Mouse (Mus musculus): ENCODE measurements around the gene Il23r.
"Not testable (repeated sequence)": the region's sequence is repeated elsewhere in the genome, so short reads cannot be mapped to it uniquely, and the experiment has no call there.

The Il23r gene

DNA sequence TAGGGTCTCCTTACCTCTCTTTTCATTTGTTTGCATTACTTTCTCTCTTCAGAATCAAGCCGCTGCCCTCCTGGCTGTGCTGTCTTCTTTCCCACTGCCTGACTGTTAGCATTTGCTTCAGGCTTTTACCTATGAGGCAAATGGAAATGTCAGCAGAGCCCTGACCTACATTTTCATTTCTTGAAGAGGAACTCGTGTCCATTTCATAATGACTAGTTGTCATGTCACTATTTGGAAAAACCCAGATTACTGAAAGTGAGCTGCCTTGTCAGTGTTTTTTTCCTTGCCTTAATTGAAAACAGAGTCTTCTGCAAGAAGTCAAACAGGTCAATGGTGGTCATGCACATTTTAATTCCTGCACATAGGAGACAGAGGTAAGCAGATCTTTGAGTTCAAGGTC lies at the start of gene Il23r:
Gene Il23r, minus strand, starts transcription at position 101 of the 400 bp plus-strand sequence.
- DNase-seq: no peak

DNA sequence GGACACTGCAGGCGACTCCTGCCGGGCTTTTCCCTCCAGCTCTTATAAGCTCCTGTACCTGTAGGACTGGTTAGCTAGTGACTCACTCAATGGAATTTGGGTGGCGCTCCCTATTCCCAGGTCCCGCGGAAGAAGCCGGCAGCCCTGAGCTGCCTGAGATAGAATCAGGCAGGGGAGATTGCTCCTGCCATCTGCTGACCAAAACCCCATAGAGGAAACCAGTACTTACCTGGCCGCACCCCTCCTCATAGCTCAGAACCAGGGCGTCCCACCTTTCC lies 44.1 kb upstream of the Il23r start, which contains the start of gene Tacstd2:
Gene Tacstd2, minus strand, starts transcription at position 20 of the 278 bp plus-strand sequence.
- no peak for DNase-seq

DNA sequence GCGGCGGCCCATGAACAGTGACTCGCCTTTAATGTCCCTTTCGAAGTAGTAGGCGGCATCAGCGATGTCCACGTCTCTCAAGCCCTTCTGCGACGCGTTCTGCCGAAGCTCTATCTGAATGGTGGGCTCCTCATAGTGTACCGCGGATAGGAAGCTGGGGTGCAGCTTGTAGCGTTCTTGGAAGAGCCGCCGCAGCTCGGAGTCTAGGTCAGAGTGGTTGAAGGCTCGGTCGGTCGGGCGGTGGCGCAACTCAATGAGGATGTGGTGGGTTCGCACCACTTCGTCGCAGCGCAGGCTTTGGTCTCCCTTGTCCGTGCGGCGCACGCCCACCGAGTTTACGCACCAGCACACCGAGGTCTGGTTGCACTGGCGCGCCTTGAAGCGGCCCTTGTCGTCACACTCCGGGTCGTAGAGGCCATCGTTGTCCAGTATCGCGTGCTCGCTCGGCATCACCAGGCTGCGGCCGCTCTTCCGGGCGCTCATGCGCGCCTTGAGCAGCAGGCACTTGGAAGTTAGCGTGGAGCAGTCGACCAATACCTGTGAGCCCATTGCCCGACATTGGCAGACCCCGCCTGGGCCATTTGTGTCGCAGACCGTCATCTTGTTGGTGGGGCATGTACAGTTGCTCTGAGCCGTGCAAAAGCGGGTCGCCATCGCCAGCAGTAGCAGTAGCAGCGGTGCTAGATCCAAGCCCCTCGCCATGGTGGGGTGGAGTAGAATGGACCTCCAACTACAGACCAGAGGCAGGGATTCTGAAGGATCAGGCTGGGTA lies 43.5 kb upstream of the Il23r start:
- DNase-seq: peak; percentile 30

DNA sequence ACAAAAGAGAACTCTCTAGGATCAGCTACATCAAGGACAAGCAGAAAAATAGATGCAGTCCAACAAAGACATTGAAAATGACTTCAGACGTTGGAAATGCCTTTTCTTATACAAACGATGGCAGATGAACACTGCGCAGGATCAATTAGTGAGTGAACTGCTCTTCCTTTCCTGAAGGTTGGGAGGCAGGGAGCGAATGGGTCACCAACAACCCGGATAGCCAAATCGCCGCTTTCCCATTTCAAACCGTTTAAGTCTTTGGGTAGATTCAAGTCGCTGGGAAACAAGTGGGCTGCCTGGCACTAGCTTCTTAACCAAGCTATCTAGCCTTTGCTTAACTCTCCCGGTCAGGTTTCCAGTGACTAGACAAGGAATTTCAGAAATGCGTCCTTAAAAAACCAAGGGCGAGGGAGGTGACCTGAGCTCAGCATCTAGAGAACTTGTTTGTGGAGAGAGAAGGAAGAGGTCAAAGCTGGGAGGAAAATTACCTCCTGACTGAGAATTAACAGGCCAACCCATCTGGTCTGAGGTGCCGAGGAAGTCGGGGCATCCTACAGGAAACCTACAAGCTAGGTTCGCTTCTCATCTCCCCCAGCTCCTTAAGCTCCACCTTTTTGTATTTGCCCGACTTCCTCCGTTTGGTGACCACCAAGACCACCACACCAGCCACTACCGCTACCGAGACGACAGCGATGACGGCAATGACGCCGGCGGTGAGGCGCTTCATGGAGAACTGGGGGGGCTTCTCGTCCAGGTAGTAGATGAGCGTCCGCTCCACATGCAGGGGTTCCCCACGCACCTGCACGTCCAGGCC lies 42.7 kb upstream of the Il23r start:
- DNase-seq: no peak

DNA sequence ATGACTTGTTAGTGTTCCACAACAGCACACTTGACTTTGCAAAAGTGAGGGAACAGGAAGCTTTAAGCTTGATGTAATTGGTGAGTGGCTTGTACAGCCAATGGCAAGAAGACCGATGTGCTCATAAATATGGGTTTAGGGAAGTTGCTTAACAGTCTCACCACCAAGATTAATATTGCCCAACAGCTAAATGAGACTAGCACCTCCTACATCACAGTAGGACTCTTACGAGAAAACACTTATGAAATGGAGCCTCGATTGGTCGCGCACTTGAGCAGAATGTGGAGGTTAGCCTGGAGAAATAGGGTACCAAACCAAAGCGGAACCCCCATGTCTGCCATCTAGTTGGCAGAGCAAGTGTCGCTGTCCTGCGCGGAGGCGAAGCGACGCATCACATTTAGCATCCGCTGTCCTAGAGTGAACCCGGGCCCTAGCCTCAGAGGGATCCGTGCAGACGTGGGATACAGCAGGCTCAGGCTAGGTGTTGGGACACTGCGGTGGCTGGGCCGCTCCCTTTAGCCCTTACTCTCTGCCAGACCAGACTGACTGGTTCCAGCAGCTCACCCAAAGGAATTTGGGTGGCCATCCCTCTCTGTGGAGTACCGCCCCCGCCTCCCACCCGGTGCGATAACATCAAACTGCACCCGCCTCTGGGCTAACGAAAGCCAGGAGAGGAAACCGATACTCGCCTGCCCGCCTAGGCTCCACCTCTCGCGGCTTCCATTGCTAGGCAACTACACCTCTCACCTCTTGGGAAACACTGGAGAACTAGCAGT lies 41.2 kb upstream of the Il23r start:
- peak; percentile 47 for DNase-seq

DNA sequence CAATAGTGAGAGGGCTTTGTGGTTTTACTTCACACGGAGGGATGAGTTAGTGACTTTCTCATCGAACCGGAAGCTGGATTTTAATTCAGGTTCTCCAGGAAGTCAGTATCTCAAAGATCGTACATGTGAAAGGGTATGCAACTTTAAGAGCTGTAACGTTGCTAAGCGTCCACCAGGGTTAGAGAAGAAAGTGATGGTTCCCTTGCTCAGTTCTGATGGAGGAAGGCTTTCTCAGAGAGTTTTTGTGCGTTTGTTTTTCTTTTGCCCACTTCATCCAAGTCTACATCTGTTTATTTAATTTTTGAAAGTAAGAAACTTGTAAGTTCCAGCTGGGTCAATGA lies 40.1 kb upstream of the Il23r start:
- DNase-seq: no peak

DNA sequence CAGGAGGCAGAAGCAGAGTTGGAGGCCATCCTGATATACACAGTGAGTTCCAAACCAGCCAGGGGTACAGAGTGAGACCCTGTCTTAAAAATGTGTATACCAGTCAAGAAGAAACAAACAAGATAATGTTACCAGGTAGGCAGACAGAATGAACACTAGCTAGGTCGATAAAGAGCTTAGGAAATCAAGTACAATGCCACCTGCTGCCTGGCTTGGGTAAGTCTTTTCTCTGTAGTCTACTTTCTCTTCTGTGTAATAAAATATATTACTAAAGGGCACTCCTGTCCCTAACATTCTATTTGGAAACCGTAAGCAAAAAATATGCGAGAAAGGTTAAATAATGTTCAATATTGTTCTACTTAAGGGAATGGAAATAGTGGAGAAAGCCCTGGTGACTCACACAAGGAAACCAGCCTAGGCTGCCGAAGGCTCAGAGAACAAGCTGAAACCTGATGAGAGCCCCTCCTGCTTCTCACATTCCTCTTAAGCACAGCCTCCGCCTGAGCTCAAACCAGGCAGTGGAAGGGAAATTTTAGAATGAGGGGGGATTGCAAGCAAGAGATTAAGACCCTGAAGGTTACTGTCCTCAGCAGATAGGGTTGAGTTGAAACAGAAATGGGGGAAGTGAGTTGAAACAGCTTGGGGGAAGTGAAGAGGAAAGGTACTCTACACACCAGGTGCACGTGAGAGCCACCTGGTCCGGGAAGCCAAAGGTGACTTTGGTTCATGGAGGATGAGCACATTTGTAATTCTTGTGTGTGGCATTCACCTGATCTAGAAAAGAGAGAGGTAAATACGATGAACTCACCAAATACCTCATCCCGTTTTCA lies 39.6 kb upstream of the Il23r start:
- DNase-seq: peak; percentile 37

DNA sequence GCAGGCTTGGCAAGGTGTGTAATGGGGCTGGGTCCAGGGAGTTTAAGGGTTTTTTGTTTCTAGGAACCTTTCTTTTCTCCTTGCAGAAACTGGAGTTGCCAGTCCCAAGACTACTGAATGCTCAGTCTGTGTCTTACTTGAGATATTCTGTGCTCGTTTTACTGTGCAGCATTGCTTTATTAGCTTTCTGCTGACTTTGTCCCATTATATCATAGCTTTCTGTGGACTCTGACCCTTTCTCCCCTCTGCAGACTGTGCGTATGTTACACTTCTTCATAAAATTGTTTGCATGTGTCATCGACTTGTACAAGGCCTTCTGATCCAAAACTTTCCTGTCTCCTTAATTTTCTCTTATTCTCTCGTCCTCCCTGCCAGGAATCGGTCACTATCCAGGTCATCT lies 34.7 kb upstream of the Il23r start:
- no peak for DNase-seq

DNA sequence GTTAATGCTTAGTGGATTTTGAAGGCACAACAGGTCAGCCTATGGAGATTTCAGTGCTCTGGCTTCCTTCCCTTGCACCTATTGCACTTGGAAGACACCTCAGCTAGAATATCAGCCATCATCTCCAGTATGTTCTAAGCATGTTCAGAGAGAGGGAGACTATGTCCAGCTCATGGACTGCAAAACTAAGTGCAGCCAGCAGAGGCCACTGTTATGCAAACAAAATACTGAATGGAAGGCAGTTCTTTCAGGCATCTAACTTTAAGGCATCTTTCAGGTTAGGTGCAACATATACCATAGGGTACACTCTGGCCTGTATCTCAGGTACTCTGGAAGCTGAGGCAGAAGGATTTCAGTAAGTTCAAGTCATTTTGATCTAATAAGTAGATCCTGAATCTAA lies 19.1 kb upstream of the Il23r start:
- peak; percentile 52 for DNase-seq

DNA sequence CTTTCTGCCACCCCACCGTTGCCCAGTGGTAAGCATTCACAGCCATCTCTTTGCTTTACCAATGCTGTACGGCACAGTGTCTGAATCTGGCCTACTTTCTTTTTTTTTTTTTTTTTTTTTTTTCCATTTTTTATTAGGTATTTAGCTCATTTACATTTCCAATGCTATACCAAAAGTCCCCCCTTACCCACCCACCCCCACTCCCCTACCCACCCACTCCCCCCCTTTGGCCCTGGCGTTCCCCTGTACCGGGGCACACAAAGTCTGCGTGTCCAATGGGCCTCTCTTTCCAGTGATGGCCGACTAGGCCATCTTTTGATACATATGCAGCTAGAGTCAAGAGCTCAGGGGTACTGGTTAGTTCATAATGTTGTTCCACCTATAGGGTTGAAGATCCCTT lies 10.3 kb upstream of the Il23r start:
- DNase-seq: not testable (repeated sequence)

DNA sequence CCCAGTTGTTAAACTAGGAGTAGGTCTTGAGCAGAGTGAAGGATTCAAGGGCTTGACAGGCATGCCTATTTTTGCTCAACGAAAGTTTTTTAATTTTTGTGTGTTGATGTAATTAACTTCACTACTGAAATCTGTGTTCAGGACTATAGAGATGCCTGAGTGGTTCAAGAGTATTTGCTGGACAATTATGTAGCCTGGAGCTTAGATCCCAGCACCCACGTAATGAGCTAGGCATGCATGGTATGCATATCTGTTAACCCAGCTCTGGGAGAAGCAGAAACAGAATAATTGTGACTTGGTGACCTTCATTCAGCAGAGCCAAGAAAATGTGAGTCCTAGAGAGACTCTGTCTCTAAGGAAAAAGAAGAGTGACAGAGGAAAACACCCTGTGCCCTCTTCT lies 10.6 kb downstream of the Il23r start:
- DNase-seq: no peak

DNA sequence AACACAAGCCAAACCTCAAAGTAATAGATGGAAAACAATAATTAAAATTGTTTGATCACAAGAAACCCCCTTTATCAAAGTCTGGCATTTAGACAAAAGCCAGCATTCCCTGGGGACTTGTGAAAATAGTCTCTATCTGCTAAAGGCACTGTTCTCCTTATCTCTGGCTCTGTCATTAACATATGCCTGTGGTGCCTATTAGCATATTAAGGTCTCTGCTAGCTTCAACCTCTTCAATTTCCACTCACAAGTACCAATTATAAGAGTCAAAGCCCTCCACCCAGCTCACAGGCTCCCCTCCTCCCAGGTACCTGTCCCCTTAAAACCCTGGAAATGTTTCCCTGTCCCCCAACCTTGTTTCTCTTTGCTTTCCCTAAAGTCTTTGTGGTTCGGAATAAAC lies 20.4 kb downstream of the Il23r start:
- no peak for DNase-seq

DNA sequence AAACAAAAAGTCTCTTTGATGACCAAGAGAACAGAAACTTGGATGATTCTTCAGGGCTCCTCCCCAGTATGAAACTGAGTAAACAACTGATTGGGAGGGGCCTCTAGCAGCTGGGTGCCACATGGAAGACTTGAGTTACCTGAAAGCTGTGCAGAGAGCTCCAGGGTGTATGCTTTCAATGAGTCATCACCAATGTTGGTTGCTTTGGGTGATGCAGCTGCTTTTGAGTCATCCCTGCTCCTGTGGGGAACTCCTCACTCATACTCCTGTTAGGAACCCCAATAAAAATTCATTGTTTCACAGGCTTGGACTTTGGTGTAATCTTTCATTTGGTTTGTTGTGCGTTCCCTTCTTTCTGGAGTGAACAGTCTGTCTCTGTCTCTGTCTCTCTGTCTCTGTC lies 32.2 kb downstream of the Il23r start:
- no peak for DNase-seq

DNA sequence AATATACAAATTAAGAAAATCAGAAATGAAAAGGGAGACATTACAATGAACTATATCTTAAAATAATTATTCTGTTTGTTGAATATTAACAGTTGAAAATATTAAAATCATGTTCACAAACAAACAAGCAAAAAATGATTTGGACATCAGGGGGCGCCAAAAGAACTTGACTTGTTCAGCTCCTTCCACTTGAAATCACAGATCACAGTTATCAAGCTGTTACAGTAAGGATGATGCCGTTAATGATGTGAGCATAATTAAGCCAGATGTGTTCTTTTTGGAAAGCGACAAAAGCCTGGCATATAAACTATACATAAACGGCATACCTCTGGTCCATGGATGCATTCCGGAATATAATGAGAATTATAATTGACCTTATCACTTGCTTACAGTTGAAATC lies 40.3 kb downstream of the Il23r start:
- peak; percentile 45 for DNase-seq

DNA sequence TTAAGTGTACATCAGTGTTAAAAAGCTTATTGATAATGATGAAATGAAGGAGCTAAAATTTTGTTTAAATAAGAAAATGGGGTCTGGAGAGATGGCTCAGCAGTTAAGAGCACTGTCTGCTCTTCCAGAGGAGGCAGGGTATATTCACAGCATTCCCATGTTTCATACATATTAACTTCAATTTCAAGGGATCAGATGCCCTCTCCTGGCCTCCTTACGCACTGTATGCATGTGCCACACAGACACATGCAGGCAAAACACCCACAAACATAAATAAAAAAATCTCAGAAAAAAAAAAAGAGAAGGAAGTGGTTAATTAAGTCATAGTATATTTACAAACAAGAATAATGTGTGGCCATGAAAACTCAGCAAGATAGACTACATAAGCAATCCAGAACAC lies 45.8 kb downstream of the Il23r start:
- no peak for DNase-seq

DNA sequence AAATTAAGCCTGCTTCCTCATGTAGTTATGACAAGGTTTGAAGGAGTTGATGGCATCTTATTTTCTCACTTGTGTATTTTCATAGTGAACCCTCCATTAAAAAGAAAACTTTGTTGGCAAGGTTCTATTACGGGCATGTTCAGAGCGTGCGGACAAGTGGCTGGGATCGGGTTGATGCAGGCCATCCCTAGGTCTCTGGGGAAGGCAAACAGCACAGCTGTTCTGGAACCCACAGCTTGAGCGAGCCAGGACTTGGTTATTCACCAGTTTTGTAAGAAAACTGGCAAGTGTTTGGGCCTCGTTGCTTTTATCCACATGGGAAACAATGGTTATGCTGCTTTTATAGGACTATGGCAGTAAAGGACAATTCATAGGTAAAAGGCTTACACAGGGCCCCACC lies 48.5 kb downstream of the Il23r start:
- no peak for DNase-seq

DNA sequence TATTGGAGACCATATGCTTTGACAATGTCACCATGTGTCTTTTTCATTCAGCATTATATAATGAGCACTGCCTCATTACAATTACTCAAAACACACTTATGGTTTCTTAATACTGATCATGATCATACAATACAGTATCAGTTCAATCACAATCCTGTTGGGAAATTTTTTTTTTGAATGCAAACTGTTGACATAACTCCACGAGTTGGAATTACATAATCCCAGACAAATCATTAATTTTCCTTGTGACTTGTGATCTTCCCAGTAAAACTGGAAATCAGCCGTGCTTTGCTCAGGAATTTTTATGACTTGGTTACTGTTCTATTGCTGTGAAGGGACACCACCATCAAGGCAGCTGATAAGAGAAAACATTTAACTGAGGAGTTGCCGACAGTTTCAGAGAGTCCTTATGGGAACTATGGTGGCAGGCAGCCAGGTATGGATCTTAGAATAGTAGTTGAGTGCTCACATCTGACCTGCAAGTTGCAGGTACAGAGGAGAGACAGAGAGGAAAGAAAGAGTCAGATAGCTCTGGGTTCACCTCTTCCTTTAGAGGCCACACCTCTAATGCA lies 53.8 kb downstream of the Il23r start:
- DNase-seq: no peak

DNA sequence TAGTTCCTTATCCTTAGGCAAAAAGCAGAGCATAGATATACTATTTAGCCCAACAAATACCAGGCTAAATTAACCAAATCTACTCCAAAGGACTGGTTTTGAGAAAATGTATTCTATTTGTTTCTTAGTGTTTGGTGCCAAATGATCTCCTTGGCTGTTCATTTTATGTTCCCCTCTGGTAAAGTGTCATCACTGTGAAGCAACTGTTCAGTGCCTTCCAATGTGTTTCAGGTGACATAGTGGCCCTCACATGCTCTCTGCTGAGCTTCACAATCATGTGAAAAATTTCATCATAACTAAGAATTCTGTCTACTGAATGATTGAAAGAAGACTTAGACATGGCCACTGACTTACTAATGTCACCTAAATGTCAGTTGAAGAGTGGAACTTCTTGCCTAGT lies 54.6 kb downstream of the Il23r start:
- DNase-seq: no peak

DNA sequence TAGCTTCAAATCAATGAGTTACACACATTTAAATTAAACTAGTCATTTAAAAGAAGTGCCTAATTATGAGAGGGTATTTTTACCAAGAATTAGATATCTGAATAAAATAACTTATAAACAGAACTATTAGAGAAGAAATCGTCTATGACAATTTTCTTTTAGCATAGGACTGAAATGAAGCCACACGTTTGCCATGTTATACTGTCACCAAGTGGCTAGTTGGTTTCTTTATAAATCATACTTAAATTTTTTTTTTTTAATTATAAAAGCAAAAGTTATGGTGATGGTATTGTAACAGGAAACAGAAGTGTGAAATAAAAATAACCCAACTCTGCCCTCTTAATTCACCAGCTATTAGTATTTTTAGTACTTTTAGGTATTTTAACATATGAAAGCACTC lies 55.4 kb downstream of the Il23r start:
- peak; percentile 20 for DNase-seq

DNA sequence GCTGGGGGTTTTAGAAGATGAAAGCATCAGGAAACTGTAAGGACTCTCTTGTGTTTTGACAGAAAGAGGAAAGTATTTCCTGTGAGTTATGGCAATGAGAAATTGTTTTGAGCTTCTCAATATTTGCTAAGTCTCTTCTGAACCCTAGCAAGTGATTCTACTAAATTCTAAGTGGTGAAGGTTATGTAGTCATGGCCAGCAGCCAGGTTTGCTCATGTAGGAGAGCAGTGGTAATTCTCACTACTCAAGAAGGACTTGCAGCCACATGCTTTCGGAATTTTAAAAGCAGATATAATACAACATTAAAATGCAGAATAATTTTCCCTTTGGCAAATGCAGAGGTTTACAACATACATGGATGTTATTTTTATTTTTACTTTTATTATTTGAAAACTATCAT lies 55.9 kb downstream of the Il23r start:
- no peak for DNase-seq

DNA sequence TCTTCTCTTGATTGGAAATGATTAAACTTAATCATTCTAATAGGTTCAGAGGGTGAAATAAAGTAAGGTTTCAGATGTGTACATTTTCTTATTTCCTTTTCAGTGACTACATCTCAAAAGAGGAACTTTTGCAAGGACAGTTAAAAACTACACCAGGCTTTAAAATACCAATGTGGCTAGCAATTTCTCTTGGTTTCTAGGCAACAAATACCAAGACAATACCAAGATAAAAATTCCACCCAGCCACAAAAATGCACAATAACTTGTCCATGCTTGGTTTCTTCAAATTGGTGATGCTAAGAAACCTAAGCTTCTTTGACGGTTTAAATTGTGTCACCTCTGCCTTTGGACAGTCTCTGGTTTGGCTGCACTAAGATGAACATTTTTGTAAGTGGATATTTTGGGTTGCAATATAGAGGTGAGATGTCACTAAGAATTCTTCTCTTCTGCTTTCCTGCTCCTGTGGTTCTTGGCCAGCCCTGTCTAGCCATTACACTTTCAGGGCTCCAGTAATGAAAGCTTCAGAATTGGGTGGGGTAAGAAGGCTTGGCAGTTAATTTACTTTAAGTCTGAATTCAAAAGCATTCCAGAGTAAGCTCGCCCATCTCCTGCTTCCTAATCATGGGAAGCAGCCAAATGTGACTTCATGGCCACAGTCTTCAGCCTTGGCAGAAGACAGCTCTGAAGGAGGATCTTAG lies 56.8 kb downstream of the Il23r start:
- DNase-seq: no peak

DNA sequence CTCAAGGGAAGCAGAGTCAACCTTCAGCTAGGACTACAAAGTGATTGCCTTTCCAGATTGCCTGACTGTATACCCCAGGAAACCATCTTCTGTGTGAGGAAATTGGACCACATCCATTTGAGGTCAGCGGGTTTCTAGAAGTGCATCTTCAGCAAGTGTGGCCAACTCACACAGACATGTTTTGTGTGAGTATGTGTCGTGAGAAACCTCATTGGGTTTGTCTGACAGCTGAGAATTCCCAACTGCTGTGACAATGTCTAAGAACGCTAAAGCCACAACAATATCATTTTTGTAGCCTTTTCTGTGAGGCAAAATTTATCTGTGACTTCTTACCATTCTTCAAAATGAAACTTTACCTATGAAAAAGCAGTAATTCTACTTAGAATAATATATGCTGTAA lies 59.8 kb downstream of the Il23r start:
- no peak for DNase-seq
